Mouse (Mus musculus) neutrophil, adult 5-6 weeks (primary cell): ENCODE results near the gene March10. TPM values are rescaled to one million over a fixed set of nuclear protein-coding genes. Genes with fewer than 3 reads are reported as not detected.

Experiments used
- ATAC-seq: fragments of 151-379, 151-347 bp; 2 replicates; pipeline ENCODE4 v1.8.0; 2017; ENCODE audit warnings: mild to moderate bottlenecking, moderate TSS enrichment; ENCODE audit not compliant: insufficient number of reproducible peaks, poor library complexity, low FRiP score, severe bottlenecking; ENCODE audit errors: extremely low read depth
- total RNA-seq: library from RNA; stranded (forward); fragments of 200-1000 nt; gene quantifications from 2 replicates; pipeline ENCODE4 v1.2.3, GENCODE M21; 2017

Gene March10
- total RNA-seq, 1 experiment from 2014 or later = not detected

DNA sequence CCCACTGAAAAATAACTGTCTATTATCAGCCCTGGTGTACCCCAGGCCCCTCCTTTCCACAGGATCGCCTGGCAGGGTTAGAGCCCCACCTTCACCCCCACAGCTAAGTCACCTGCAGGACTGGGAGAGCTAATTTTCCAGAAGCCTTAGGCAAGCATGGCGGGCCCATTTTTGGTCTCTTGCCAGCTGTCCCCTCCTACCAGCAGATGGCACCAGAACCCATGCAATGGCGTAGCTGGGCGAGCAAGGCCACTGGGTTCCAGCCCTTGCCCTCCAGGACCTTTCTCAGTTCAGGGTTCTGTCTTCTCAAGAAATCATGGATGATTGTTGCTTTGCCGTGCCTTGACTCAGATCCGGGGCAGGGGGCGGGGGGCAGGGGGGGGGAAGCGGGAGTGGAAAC is 124.1 kb downstream of the March10 start:
- ATAC-seq = no peak

DNA sequence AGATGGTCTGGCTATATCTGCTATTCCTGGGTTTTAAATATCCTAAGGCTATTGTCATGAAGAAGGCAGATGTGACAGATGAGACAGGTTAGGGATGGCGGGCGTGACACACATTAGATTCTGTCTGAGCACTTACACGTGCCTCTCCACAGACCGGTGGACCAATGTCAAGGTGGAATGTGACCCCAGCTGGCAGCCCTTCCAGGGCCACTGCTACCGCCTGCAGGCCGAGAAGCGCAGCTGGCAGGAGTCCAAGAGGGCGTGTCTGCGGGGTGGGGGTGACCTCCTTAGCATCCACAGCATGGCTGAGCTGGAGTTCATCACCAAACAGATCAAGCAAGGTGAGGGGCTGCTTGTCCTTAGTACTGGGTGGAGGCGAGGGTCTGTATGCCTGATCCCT is 124.8 kb downstream of the March10 start:
- ATAC-seq = no peak

DNA sequence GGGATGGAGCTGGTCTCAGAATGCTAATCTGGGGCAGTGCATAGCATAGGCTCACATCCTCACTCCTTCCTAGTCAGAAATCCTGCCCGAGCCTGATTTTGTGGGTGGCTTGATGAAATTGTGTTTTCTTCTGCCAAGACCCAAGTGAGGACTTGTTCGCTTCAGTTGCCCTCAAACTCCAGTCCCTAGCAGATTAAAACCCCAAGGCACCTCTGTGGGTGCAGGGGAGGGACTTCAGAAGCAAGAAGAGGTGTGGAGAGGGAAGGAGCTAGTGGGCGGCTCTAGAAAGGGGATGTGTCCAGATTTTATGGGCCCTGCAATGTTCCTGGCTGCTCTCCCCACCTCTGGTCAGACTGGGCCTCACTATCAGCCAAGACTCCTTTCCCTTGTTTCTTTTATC is 125.4 kb downstream of the March10 start:
- no peak for ATAC-seq

DNA sequence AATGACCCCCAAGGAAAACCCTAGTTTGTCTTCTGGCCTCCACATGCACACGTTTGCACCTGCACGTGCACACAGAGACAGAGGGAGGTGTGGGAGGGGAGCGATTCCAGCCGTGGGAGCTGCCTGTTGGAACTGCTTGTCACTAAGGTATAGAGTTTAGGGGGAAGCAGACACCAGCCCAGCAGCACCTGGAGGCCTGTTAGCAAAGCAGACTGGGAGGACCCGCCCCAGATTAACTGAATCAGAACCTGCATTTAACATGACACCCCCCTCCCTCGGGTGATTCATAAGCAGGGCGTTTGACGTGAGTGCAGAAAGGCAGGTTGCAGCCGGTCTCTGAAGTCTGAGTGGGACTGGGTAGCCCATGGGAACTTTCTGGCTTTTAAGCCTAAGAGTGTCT is 126.6 kb downstream of the March10 start:
- no peak for ATAC-seq

- ATAC-seq = no peak
Measured at GRCm38 (mm10) chr11:105327101-105327500, 129.4 kb downstream of the March10 start.

- ATAC-seq = no peak
Measured at GRCm38 (mm10) chr11:105323530-105323929, 133.0 kb downstream of the March10 start.

- ATAC-seq = no peak
Measured at GRCm38 (mm10) chr11:105321090-105321489, 135.4 kb downstream of the March10 start.

DNA sequence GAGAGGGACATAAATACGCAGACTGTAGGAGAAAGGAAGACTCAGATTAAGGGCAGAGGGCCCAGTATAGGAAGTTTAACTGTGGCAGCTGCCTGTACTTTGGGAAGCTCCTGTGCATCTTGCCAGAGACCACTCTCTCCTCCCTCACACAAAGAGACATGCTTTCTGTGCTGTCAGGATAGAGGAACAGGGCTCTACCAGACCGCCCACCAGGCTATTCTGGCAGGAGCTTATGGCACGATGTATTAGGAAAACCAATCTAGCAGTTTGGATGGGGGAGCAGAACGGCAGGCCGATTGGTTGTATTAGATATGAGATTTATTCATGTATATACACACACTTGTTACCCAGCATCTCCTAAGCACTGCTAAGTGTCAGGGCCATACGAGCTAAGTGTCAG is 138.8 kb downstream of the March10 start:
- no peak for ATAC-seq

DNA sequence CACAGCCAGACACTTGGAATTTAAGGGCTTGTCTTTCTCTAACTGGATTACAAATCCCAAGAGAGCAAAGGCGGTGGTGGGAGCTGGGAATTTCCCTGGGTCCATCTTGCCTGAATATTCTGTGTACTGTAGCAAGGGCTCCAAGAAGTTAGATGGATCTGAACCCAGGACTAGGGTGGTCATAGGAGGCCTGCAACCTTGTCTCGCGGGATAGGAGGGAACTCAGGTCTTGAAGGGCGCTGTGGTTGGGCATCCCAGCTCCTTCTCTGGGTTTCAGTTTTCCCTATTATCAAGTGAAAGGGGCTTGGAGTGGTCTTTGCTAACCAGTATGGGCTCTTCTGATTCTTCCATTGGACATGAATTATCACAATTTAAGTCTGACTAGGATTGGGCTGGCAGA is 140.4 kb downstream of the March10 start:
- ATAC-seq = no peak

GRCm38 (mm10) chr11:105315296-105315695 is 141.2 kb downstream of the March10 start:
- no peak for ATAC-seq

GRCm38 (mm10) chr11:105313633-105314014 is 142.9 kb downstream of the March10 start:
- no peak for ATAC-seq

- no peak for ATAC-seq
Measured at GRCm38 (mm10) chr11:105312972-105313632, 143.4 kb downstream of the March10 start.

DNA sequence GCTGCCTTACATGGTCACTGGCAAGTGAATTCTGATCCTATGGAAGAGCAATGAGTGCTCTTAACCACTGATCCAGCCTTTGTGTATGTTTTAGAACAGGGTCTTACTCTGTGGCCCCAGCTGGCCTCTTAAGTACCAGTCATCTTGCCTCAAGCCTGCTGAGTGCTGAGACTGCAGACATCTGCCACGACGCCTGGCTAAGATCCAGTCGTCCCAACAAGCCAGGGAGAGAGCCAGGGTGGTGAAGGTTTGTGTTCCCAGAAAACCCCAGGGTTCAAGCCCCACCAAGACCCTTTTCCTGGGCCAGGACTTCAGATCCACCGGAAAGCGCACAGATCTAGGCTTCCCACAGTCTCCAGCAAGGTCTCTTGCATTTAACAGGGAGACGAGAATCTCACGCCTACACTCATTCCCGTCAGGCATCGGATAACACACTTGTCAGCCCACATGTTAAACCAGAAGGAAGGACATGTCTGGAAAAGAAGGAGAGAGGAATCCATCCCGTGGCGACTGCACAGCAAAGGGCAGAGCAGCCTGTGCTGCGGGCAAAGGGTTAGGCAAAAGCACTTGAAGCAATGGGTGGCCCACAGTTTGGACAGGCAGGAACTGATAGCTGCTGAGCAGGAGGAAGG is 144.1 kb downstream of the March10 start:
- ATAC-seq = no peak

DNA sequence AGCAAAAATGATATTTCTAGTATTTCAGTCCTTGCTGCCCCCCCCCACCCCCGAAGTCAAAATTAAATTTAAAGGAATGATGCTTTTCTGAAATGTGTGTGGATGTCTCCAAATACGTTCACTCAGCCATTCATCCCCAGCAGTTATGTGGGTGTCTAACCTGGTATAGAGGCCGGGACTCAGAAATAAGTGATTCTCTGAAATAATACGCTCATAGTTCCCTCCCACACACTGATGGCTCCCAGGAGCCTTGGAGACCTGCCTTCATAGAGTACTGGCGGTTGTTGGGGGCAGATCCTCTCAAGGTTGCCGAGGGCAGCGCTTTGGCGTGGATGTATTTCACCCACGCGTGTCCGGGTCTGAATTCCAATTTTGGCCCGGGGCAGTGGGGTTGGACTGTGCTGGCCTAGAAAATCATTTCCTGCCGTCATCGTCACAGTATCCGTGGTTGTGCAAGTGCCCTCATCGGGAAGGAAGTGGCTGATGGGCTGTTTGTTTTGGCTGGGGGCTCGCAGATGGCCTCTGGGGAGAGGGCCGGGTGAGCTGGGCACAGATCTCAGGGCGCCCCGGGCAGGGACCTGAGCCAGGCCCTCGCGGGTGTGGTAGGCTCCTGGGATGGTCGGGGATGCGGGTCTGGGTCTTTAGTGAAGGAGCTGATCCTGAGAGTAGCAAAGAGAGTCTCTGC is 145.1 kb downstream of the March10 start:
- no peak for ATAC-seq

Other genes starting within 250 kb of the March10 start
- gene Mrc2, start 164.1 kb downstream of the March10 start, total RNA-seq = 0.47 TPM in 1 of 2 replicates, not detected in the other
- gene Tanc2, start 133.3 kb upstream of the March10 start, total RNA-seq = 0.25 and 3.3 TPM in 2 replicates